Mouse (Mus musculus): ENCODE results near the gene Rybp.

GRCm38 (mm10) chr6:100332479-100332878 is 45.2 kb upstream of the Rybp start:
- TF ChIP-seq GATA1 (IDR thresholded peaks at IDR 0.05; ENCODE audit: low read length) (no peak), TAL1 (IDR thresholded peaks at IDR 0.05; ENCODE audit: low read length) (no peak)
